Mouse (Mus musculus) embryo, embryonic 11.5 days (tissue): Measurements from ENCODE around the gene Myrf.

ENCODE experiments used
- DNase-seq: peaks from one replicate; pipeline ENCODE4 v3.0.0-alpha.2; 2012; ENCODE audit warnings: low read depth, low spot score

Myrf gene

GRCm38 (mm10) chr19:10240654-10241305 is at the start of gene Myrf:
TSS of gene Myrf (minus strand) at chr19:10240748.
- peak; percentile 73 for DNase-seq

- DNase-seq, result no peak
Observed at GRCm38 (mm10) chr19:10289609-10290150, 49.1 kb upstream of the Myrf start.

GRCm38 (mm10) chr19:10288125-10289040 is 47.8 kb upstream of the Myrf start:
- DNase-seq, result no peak

- no peak for DNase-seq
Observed at GRCm38 (mm10) chr19:10286458-10286872, 45.9 kb upstream of the Myrf start.

GRCm38 (mm10) chr19:10280771-10281540 is 40.4 kb upstream of the Myrf start:
- no peak for DNase-seq

GRCm38 (mm10) chr19:10279668-10280067 is 39.1 kb upstream of the Myrf start:
- no peak for DNase-seq

- DNase-seq, result no peak
Observed at GRCm38 (mm10) chr19:10278669-10279324, 38.2 kb upstream of the Myrf start.

- no peak for DNase-seq
Observed at GRCm38 (mm10) chr19:10277759-10278158, 37.2 kb upstream of the Myrf start.

- DNase-seq, result no peak
Observed at GRCm38 (mm10) chr19:10277331-10277730, 36.8 kb upstream of the Myrf start.

GRCm38 (mm10) chr19:10276483-10277144 is 36.1 kb upstream of the Myrf start:
- DNase-seq, result no peak

GRCm38 (mm10) chr19:10274056-10274455 is 33.5 kb upstream of the Myrf start:
- no peak for DNase-seq

- no peak for DNase-seq
Observed at GRCm38 (mm10) chr19:10272746-10273145, 32.2 kb upstream of the Myrf start.

- no peak for DNase-seq
Observed at GRCm38 (mm10) chr19:10271592-10271991, 31.0 kb upstream of the Myrf start.

GRCm38 (mm10) chr19:10270356-10270755 is 29.8 kb upstream of the Myrf start:
- DNase-seq, result no peak

GRCm38 (mm10) chr19:10268851-10269250 is 28.3 kb upstream of the Myrf start:
- DNase-seq, result no peak

- DNase-seq, result no peak
Observed at GRCm38 (mm10) chr19:10267953-10268352, 27.4 kb upstream of the Myrf start.

GRCm38 (mm10) chr19:10267057-10267456 is 26.5 kb upstream of the Myrf start:
- no peak for DNase-seq

GRCm38 (mm10) chr19:10266196-10266850 is 25.8 kb upstream of the Myrf start:
- peak; percentile 64 for DNase-seq

- DNase-seq, result no peak
Observed at GRCm38 (mm10) chr19:10261369-10261768, 20.8 kb upstream of the Myrf start.
